Mouse (Mus musculus): ENCODE measurements around the gene Shq1. TPM values are rescaled to one million over a fixed set of nuclear protein-coding genes. Genes with fewer than 3 reads are reported as not detected.

The Shq1 gene
- polyA plus RNA-seq (2015; fragmentation: Nextera tagmentation; extraction: Ambion mirVana), result 7.1 and 7.7 TPM in 2 replicates

DNA sequence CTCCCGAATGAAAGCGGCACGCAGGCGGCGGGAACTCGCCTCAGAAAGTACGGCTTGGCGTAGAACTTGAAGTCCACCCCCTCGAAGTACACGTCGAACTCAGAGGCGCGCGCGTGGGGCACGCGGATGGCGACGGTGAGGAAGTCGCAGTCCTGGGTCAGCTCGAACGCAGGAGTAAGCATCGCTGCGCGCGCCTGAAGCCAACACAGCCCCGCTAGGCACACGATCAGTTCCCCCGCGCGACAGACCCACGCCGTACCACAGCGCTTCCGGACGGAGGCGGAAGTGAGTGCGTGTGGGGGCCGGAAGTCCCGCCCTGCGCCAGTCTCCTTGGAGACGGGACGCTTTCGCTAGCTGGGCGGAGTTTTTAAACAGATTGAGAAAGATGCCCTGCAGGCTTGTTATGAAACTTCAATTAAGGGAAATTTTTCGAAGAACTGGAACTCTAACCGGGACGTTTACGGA is at the start of gene Shq1:
TSS of gene Shq1 (minus strand) at position 278 of the 465 bp plus-strand sequence.
- WGBS, result under 1% methylated on average over 49 of the region's 49 CpGs
- no peaks in the 10 kb centered on the region for H3K9me3 ChIP-seq (ENCODE audit: control insufficient read depth, low read length)
- ATAC-seq (ENCODE audit: low FRiP score, low TSS enrichment), result peak; percentile 95

DNA sequence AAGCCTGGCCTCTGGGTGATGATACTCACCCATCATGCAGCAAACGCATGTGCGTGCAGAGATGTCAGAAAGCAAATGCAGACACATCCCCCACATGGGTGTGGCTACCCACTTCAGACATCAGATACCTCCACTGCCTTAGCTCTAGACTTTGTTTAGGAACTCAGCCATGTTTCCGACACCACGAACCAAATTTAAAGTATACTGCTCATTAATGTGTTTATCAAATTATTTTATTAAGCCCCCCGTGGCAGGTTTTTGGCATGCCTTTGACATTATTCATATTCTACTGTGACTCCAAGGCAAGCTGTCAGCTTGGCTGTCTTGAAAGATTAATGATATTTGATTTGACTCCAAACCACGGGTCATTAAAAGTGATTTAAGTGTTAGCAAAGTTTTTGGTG is 49.1 kb upstream of the Shq1 start:
- ATAC-seq (ENCODE audit: low FRiP score, low TSS enrichment) (no peak), DNase-seq (ENCODE audit: low spot score) (no peak)

More for the DNA sequence above, at the start of gene Shq1:
- Histone ChIP-seq H3K36me3 (ENCODE audit: control insufficient read depth, insufficient read depth, low read length) (no peaks in the 10 kb centered on the region), H3K4me1 (replicated peaks; ENCODE audit: control insufficient read depth, insufficient read depth) (0 out of 2 replicates have a peak, but pooled peaks cover 2% of the 10 kb centered on the region), H3K4me2 (replicated peaks; ENCODE audit: low read depth) (peak within 1 kb of the TSS; percentile 93), H3K27ac (replicated peaks) (peak within 1 kb of the TSS; percentile 63; the same call in 1 of the 2 replicates), H3K4me3 (ENCODE audit: low read depth, low read length) (peak within 1 kb of the TSS; percentile 90), H3K9ac (ENCODE audit: low read length) (peak within 1 kb of the TSS; percentile 81), H3K27me3 (ENCODE audit: control insufficient read depth, insufficient read depth, low read length) (no peaks in the 10 kb centered on the region)
- no peak for TF ChIP-seq EP300 (optimal IDR thresholded peaks at IDR 0.05)
- peak; percentile 53 for TF ChIP-seq CTCF (IDR thresholded peaks at IDR 0.05; ENCODE audit: low read depth)
- peak; percentile 89 for DNase-seq (ENCODE audit: low spot score)

DNA sequence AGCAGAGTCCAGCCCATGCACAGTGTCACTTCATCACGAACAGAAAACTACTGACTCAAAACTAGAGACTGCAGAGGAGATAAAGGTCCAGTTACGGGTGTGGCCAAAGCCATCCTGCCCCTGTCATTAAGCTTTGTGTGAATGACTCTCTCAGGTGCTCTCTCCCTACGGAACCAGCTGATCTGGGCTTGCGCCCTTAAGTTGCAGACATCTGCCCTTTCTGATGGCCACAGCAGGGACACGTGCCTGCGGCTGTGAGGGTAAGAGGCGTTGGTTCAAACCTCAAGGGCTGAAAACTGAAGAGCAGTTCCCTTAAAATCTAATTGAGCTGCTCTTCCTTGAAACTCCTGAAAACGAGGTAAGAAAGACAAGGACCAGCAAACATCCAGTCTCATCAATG is 45.9 kb upstream of the Shq1 start:
- Histone ChIP-seq H3K4me2 (replicated peaks; ENCODE audit: low read depth) (no peak overlapping the region), H3K4me3 (ENCODE audit: low read depth, low read length) (no peak overlapping the region), H3K9me3 (ENCODE audit: control insufficient read depth, low read length) (no peaks in the 10 kb centered on the region), H3K9ac (ENCODE audit: low read length) (no peak overlapping the region), H3K27me3 (ENCODE audit: control insufficient read depth, insufficient read depth, low read length) (no peaks in the 10 kb centered on the region), H3K36me3 (ENCODE audit: control insufficient read depth, insufficient read depth, low read length) (no peaks in the 10 kb centered on the region), H3K4me1 (replicated peaks; ENCODE audit: control insufficient read depth, insufficient read depth) (no peaks in the 10 kb centered on the region), H3K27ac (replicated peaks) (no peak overlapping the region)
- TF ChIP-seq EP300 (optimal IDR thresholded peaks at IDR 0.05), result no peak
- TF ChIP-seq CTCF (IDR thresholded peaks at IDR 0.05; ENCODE audit: low read depth), result no peak
- DNase-seq (ENCODE audit: low spot score) (no peak), ATAC-seq (ENCODE audit: low FRiP score, low TSS enrichment) (no peak)
- WGBS, result 69% methylated on average over 8 of the region's 8 CpGs

More for the DNA sequence above, 49.1 kb upstream of the Shq1 start:
- 27% methylated on average over 6 of the region's 6 CpGs for WGBS
- no peak overlapping the region for H3K27ac ChIP-seq (replicated peaks)
- no peaks in the 10 kb centered on the region for H3K4me1 ChIP-seq (replicated peaks; ENCODE audit: control insufficient read depth, insufficient read depth)
- H3K4me2 ChIP-seq (replicated peaks; ENCODE audit: low read depth), result no peak overlapping the region
- H3K27me3 ChIP-seq (ENCODE audit: control insufficient read depth, insufficient read depth, low read length), result no peaks in the 10 kb centered on the region
- no peaks in the 10 kb centered on the region for H3K36me3 ChIP-seq (ENCODE audit: control insufficient read depth, insufficient read depth, low read length)
- no peaks in the 10 kb centered on the region for H3K9me3 ChIP-seq (ENCODE audit: control insufficient read depth, low read length)
- no peak overlapping the region for H3K9ac ChIP-seq (ENCODE audit: low read length)
- H3K4me3 ChIP-seq (ENCODE audit: low read depth, low read length), result no peak overlapping the region
- TF ChIP-seq CTCF (IDR thresholded peaks at IDR 0.05; ENCODE audit: low read depth) (no peak), EP300 (optimal IDR thresholded peaks at IDR 0.05) (no peak)

DNA sequence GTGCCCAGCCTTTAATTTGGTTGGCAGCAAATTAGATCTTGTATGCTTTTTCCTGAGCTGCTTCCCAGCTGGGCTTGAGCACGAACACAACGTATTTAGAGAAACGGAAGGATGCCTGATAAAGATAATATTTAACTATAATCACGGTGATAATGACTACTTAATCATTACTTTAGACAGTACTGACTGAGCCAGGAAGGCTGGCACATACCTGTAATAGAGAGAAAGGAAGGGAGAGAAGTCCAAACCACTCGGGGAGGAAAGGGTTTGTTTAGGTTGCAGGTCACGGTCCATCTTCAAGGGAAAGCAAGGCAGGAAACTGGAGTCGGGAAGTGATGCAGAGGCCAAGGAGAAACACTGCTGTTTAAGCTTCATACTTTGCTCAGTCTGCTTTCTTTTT is 45.2 kb upstream of the Shq1 start:
- Histone ChIP-seq H3K9ac (ENCODE audit: low read length) (no peak overlapping the region), H3K4me3 (ENCODE audit: low read depth, low read length) (no peak overlapping the region), H3K9me3 (ENCODE audit: control insufficient read depth, low read length) (no peaks in the 10 kb centered on the region), H3K4me2 (replicated peaks; ENCODE audit: low read depth) (no peak overlapping the region), H3K27ac (replicated peaks) (no peak overlapping the region), H3K36me3 (ENCODE audit: control insufficient read depth, insufficient read depth, low read length) (no peaks in the 10 kb centered on the region), H3K4me1 (replicated peaks; ENCODE audit: control insufficient read depth, insufficient read depth) (no peaks in the 10 kb centered on the region), H3K27me3 (ENCODE audit: control insufficient read depth, insufficient read depth, low read length) (no peaks in the 10 kb centered on the region)
- no peak for TF ChIP-seq CTCF (IDR thresholded peaks at IDR 0.05; ENCODE audit: low read depth)
- no peak for TF ChIP-seq EP300 (optimal IDR thresholded peaks at IDR 0.05)
- ATAC-seq (ENCODE audit: low FRiP score, low TSS enrichment) (no peak), DNase-seq (ENCODE audit: low spot score) (no peak)
- 48% methylated on average over 7 of the region's 7 CpGs for WGBS

DNA sequence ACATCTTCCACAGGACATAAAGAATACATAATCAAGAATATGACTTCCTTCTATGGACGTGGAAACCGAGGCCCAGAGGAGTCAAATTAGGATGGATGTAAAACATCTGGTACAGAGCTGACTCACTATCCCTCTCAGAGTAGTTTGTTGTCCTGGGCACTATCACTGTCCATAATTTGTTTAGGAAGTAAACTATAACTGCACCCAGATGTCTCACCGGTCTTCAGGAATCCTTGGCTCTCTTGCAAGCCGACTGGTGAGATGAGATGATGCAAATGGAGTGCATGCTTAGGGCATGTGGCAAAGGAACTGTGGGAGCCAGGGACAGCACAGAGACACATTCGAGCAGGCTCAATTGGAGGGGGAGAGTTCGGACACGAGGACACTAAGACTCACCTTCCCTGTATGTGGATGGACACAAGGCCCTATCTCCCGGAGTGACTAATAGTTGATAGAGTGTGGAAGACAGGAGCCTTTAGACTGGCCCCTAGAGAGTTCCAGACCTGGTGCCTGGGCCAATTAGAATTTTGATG is 44.4 kb upstream of the Shq1 start:
- WGBS, result 74% methylated on average over 8 of the region's 8 CpGs
- no peak overlapping the region for H3K27ac ChIP-seq (replicated peaks)
- H3K4me1 ChIP-seq (replicated peaks; ENCODE audit: control insufficient read depth, insufficient read depth), result no peaks in the 10 kb centered on the region
- no peak overlapping the region for H3K4me2 ChIP-seq (replicated peaks; ENCODE audit: low read depth)
- no peak overlapping the region for H3K4me3 ChIP-seq (ENCODE audit: low read depth, low read length)
- TF ChIP-seq EP300 (optimal IDR thresholded peaks at IDR 0.05) (no peak), CTCF (IDR thresholded peaks at IDR 0.05; ENCODE audit: low read depth) (no peak)
- ATAC-seq (ENCODE audit: low FRiP score, low TSS enrichment) (no peak), DNase-seq (ENCODE audit: low spot score) (no peak)
- H3K27me3 ChIP-seq (ENCODE audit: control insufficient read depth, insufficient read depth, low read length), result no peaks in the 10 kb centered on the region
- no peaks in the 10 kb centered on the region for H3K9me3 ChIP-seq (ENCODE audit: control insufficient read depth, low read length)
- H3K36me3 ChIP-seq (ENCODE audit: control insufficient read depth, insufficient read depth, low read length), result no peaks in the 10 kb centered on the region
- no peak overlapping the region for H3K9ac ChIP-seq (ENCODE audit: low read length)

DNA sequence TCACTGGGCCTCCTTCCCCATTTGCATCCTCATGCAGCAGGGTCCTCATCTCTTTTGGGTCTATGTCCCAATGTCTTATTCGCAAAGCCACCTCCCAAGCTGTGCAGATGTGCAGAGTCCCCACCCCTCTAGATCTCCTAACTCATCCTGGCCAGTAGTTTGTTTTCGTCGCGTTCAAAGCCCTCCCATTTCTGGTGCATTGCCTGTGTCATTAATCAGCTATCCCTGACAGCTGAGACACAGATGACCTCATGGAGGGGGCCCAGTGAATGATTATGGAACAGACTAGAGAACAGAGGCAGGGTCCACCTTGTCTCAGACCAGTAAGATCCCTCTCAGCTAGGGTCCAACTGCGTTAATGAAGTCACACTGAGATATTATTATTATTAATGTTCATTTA is 39.9 kb upstream of the Shq1 start:
- Histone ChIP-seq H3K4me2 (replicated peaks; ENCODE audit: low read depth) (no peak overlapping the region), H3K9me3 (ENCODE audit: control insufficient read depth, low read length) (no peaks in the 10 kb centered on the region), H3K36me3 (ENCODE audit: control insufficient read depth, insufficient read depth, low read length) (no peaks in the 10 kb centered on the region), H3K27me3 (ENCODE audit: control insufficient read depth, insufficient read depth, low read length) (no peaks in the 10 kb centered on the region), H3K4me1 (replicated peaks; ENCODE audit: control insufficient read depth, insufficient read depth) (no peaks in the 10 kb centered on the region), H3K27ac (replicated peaks) (no peak overlapping the region), H3K9ac (ENCODE audit: low read length) (no peak overlapping the region), H3K4me3 (ENCODE audit: low read depth, low read length) (no peak overlapping the region)
- ATAC-seq (ENCODE audit: low FRiP score, low TSS enrichment) (no peak), DNase-seq (ENCODE audit: low spot score) (no peak)
- WGBS, result 65% methylated on average over 5 of the region's 5 CpGs
- TF ChIP-seq EP300 (optimal IDR thresholded peaks at IDR 0.05) (no peak), CTCF (IDR thresholded peaks at IDR 0.05; ENCODE audit: low read depth) (no peak)
